In the genomic region with DNA sequence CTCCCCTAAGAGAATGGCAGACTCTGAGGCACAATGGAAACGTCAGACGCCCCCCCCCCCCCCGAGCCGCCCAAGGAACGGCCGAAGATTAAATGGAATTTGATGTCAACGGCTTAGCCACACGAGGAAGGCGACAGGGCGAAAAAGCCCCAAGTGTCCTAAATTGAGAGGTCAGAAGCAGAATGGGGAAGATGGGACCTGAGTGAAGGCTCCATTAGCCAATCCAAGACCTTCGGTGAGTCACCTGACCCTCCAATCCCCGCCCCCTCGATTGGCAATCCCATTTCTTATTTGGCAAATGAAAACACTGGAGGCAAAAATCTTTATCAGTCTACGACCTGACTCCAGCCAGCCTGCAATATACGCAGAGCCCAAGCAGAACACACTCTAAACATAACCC, we compare ENCODE assay signal across 8 mouse cellular contexts. TPM values are rescaled to one million over a fixed set of nuclear protein-coding genes. Genes with fewer than 3 reads are reported as not detected.
DNase-seq lines count a peak whose midpoint lies in the region; ATAC-seq and TF ChIP-seq lines count a peak whose summit lies in the region.

No protein-coding gene starts in this region.

- no peaks in the 10 kb centered on the region for H3K36me3 ChIP-seq in forebrain, embryonic 10.5 days (replicated peaks)
- H3K36me3 ChIP-seq in hindbrain, embryonic 10.5 days = no peaks in the 10 kb centered on the region
- H3K36me3 ChIP-seq in stomach, postnatal 0 days (ENCODE audit: control insufficient read depth, insufficient read depth, low read length) = no peaks in the 10 kb centered on the region

- peak overlapping the region; percentile 34 for H3K4me3 ChIP-seq in forebrain, embryonic 10.5 days
- peak overlapping the region; percentile 35 for H3K4me3 ChIP-seq in hindbrain, embryonic 10.5 days
- no peak overlapping the region for H3K4me3 ChIP-seq in stomach, postnatal 0 days (ENCODE audit: low read depth, low read length)

- peaks cover 53% of the 10 kb centered on the region for H3K27me3 ChIP-seq in forebrain, embryonic 10.5 days (ENCODE audit: poor library complexity, severe bottlenecking)
- peaks cover 73% of the 10 kb centered on the region for H3K27me3 ChIP-seq in hindbrain, embryonic 10.5 days (ENCODE audit: insufficient read depth, poor library complexity, severe bottlenecking)
- H3K27me3 ChIP-seq in stomach, postnatal 0 days (ENCODE audit: control insufficient read depth, insufficient read depth, low read length) = no peaks in the 10 kb centered on the region

- H3K4me1 ChIP-seq in forebrain, embryonic 10.5 days = peaks cover 44% of the 10 kb centered on the region
- peaks cover 44% of the 10 kb centered on the region for H3K4me1 ChIP-seq in hindbrain, embryonic 10.5 days (replicated peaks)
- H3K4me1 ChIP-seq in stomach, postnatal 0 days (replicated peaks; ENCODE audit: control insufficient read depth, insufficient read depth) = peaks cover 2% of the 10 kb centered on the region; the same call in 1 of the 2 replicates

- no peak overlapping the region for H3K27ac ChIP-seq in forebrain, embryonic 10.5 days
- H3K27ac ChIP-seq in hindbrain, embryonic 10.5 days = peak overlapping the region; percentile 71
- H3K27ac ChIP-seq in stomach, postnatal 0 days (replicated peaks) = no peak overlapping the region

- H3K9ac ChIP-seq in stomach, postnatal 0 days (ENCODE audit: low read length) = no peak overlapping the region

- DNase-seq in gastrocnemius, adult 18-20 months (ENCODE audit: low spot score) = peak; percentile 54
- no peak for DNase-seq in gastrocnemius, postnatal 14 days
- peak; percentile 59 for DNase-seq in NIH3T3 (ENCODE audit: low read depth)
- no peak for DNase-seq in forebrain, embryonic 10.5 days (ENCODE audit: extremely low spot score, low spot score)
- peak; percentile 48 for DNase-seq in hindbrain, embryonic 10.5 days (ENCODE audit: low spot score)
- DNase-seq in lung, postnatal 10 days = peak; percentile 73
- no peak for DNase-seq in stomach, postnatal 0 days (ENCODE audit: low spot score)
- DNase-seq in gastrocnemius, postnatal 25 days = no peak

- H3K4me2 ChIP-seq in stomach, postnatal 0 days (replicated peaks; ENCODE audit: low read depth) = peak overlapping the region; percentile 17; the same call in 1 of the 2 replicates

- 0 out of 2 replicates have a peak, but pooled peaks cover 4% of the 10 kb centered on the region for H3K9me3 ChIP-seq in forebrain, embryonic 10.5 days
- peaks cover 3% of the 10 kb centered on the region; the same call in 1 of the 2 replicates for H3K9me3 ChIP-seq in hindbrain, embryonic 10.5 days
- H3K9me3 ChIP-seq in stomach, postnatal 0 days (ENCODE audit: control insufficient read depth, low read length) = no peaks in the 10 kb centered on the region

- intact Hi-C loops in gastrocnemius, postnatal 14 days (cut with DNase I; ENCODE audit: low total_unique reads) = no loop called here

- WGBS in forebrain, embryonic 10.5 days = 20% methylated on average over 15 of the region's 15 CpGs
- WGBS in hindbrain, embryonic 10.5 days = 24% methylated on average over 15 of the region's 15 CpGs
- 29% methylated on average over 15 of the region's 15 CpGs for WGBS in stomach, postnatal 0 days

- no peak for TF ChIP-seq CTCF in stomach, postnatal 0 days (IDR thresholded peaks at IDR 0.05; ENCODE audit: low read depth)

- no peak for ATAC-seq in stomach, postnatal 0 days (ENCODE audit: low FRiP score, low TSS enrichment)

- TF ChIP-seq EP300 in stomach, postnatal 0 days (optimal IDR thresholded peaks at IDR 0.05) = no peak

RNA-seq across cellular contexts. Expression of gene Cabp1, which starts 9.5 kb away (rescaled TPM):
- total RNA-seq in gastrocnemius, adult 18-20 months (2021) = 1 to 10 TPM in 1 of 2 experiments, under 1 TPM in 1; 0.50 to 1.2 TPM
- total RNA-seq in gastrocnemius, postnatal 14 days (2021) = 1 to 10 TPM; 1.2 to 1.3 TPM
- polyA plus RNA-seq in forebrain, embryonic 10.5 days (2016; fragmentation: Nextera tagmentation; extraction: Ambion mirVana) = 0.31 and 0.43 TPM in 2 replicates
- polyA plus RNA-seq in hindbrain, embryonic 10.5 days (2016; fragmentation: Nextera tagmentation; extraction: Ambion mirVana) = 2.3 and 6.1 TPM in 2 replicates
- polyA plus RNA-seq in stomach, postnatal 0 days (2015; fragmentation: Nextera tagmentation; extraction: Ambion mirVana) = 0.44 and 0.67 TPM in 2 replicates
- 1 to 10 TPM; 1.6 TPM for total RNA-seq in gastrocnemius, postnatal 25 days (2021)

RNA-seq across cellular contexts. Expression of gene Mlec, which starts 26.7 kb away (rescaled TPM):
- total RNA-seq in gastrocnemius, adult 18-20 months (2021) = 100 to 1,000 TPM; 149 to 158 TPM
- 100 to 1,000 TPM; 216 to 235 TPM for total RNA-seq in gastrocnemius, postnatal 14 days (2021)
- 64.2 and 67.3 TPM in 2 replicates for polyA plus RNA-seq in forebrain, embryonic 10.5 days (2016; fragmentation: Nextera tagmentation; extraction: Ambion mirVana)
- 59.5 and 71.1 TPM in 2 replicates for polyA plus RNA-seq in hindbrain, embryonic 10.5 days (2016; fragmentation: Nextera tagmentation; extraction: Ambion mirVana)
- polyA plus RNA-seq in stomach, postnatal 0 days (2015; fragmentation: Nextera tagmentation; extraction: Ambion mirVana) = 30.4 and 34.0 TPM in 2 replicates
- total RNA-seq in gastrocnemius, postnatal 25 days (2021) = 100 to 1,000 TPM; 156 to 196 TPM

RNA-seq across cellular contexts. Expression of gene Unc119b, which starts 50.0 kb away (rescaled TPM):
- total RNA-seq in gastrocnemius, adult 18-20 months (2021) = 10 to 100 TPM; 11.1 to 12.4 TPM
- total RNA-seq in gastrocnemius, postnatal 14 days (2021) = 10 to 100 TPM; 12.2 to 12.7 TPM
- 75.4 and 77.6 TPM in 2 replicates for polyA plus RNA-seq in forebrain, embryonic 10.5 days (2016; fragmentation: Nextera tagmentation; extraction: Ambion mirVana)
- 66.9 and 74.6 TPM in 2 replicates for polyA plus RNA-seq in hindbrain, embryonic 10.5 days (2016; fragmentation: Nextera tagmentation; extraction: Ambion mirVana)
- polyA plus RNA-seq in stomach, postnatal 0 days (2015; fragmentation: Nextera tagmentation; extraction: Ambion mirVana) = 12.7 and 12.9 TPM in 2 replicates
- 10 to 100 TPM; 10.2 to 12.9 TPM for total RNA-seq in gastrocnemius, postnatal 25 days (2021)

RNA-seq across cellular contexts. Expression of gene Pop5, which starts 50.9 kb away (rescaled TPM):
- 10 to 100 TPM; 34.9 to 39.3 TPM for total RNA-seq in gastrocnemius, adult 18-20 months (2021)
- 10 to 100 TPM; 24.0 to 25.4 TPM for total RNA-seq in gastrocnemius, postnatal 14 days (2021)
- 116 and 119 TPM in 2 replicates for polyA plus RNA-seq in forebrain, embryonic 10.5 days (2016; fragmentation: Nextera tagmentation; extraction: Ambion mirVana)
- polyA plus RNA-seq in hindbrain, embryonic 10.5 days (2016; fragmentation: Nextera tagmentation; extraction: Ambion mirVana) = 104 and 114 TPM in 2 replicates
- polyA plus RNA-seq in stomach, postnatal 0 days (2015; fragmentation: Nextera tagmentation; extraction: Ambion mirVana) = 83.9 and 85.3 TPM in 2 replicates
- 10 to 100 TPM; 29.2 to 30.7 TPM for total RNA-seq in gastrocnemius, postnatal 25 days (2021)

Comparison
In these comparisons a context has a peak if more than half of its experiments do, and no peak if none do; other contexts are left out.
1. DNase-seq: peak in gastrocnemius, adult 18-20 months (single experiment), NIH3T3 (single experiment), hindbrain, embryonic 10.5 days (single experiment) and lung, postnatal 10 days (single experiment); none in gastrocnemius, postnatal 14 days (single experiment), forebrain, embryonic 10.5 days (single experiment), stomach, postnatal 0 days (single experiment) and gastrocnemius, postnatal 25 days (single experiment).